Mouse (Mus musculus): ENCODE data around the gene Vdr. TPM values are rescaled to one million over a fixed set of nuclear protein-coding genes. Genes with fewer than 3 reads are reported as not detected.

Vdr gene
- polyA plus RNA-seq, 1 experiment, result 0.46 TPM

DNA sequence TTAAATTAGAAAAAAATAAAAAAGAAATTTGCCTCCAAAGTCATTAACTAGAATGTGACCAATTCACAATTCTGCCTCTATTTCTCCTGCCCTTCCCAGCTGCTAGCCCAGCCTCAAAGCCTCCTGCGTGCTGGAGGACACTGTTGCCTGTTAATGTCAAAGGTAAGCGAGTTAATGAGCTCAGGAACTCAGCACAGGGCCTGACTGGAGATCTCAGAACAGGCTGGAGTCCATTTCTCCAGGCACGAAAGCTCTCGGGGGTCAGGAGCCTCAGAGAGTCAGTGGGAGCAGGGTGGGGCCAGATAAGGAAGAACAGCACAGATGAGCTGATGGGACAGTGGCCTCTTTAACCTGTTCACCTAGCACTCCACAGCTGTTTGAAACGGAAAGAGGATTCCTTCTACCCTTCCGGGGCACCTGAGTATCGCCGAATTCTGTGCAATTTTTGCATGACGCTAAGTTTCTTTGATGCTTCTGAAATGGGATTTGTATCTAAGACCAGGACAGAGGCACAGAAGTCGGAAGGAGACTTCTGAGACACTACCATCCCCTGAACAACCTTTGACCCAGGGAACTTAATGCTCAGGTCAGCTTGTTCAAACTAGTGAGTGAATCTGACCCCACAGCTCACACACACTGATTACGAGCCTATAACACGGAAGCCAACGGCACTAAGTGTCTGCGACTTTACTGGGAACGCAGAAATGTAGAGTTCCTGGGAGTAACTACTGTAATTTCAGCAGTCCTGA is 7.0 kb downstream of the Vdr start:
- Histone ChIP-seq H3K27ac (ENCODE audit: insufficient read depth, low read length) (no peak overlapping the region), H3K4me3 (replicated peaks; ENCODE audit: insufficient read depth, low read depth, low read length) (no peak overlapping the region), H3K4me1 (ENCODE audit: control insufficient read depth, insufficient read depth, low read length) (peaks cover 13% of the 10 kb centered on the region), H3K27me3 (ENCODE audit: control insufficient read depth, insufficient read depth, low read length) (peaks cover 3% of the 10 kb centered on the region; the same call in 1 of the 2 replicates)
- WGBS, result 85% methylated on average over 15 of the region's 15 CpGs
- DNase-seq, result no peak
- TF ChIP-seq CTCF (IDR thresholded peaks at IDR 0.05; ENCODE audit: borderline replicate concordance, insufficient read depth, low read depth, low read length) (no peak), POLR2A (IDR thresholded peaks at IDR 0.05; ENCODE audit: borderline replicate concordance, insufficient read depth, low read length) (no peak)

DNA sequence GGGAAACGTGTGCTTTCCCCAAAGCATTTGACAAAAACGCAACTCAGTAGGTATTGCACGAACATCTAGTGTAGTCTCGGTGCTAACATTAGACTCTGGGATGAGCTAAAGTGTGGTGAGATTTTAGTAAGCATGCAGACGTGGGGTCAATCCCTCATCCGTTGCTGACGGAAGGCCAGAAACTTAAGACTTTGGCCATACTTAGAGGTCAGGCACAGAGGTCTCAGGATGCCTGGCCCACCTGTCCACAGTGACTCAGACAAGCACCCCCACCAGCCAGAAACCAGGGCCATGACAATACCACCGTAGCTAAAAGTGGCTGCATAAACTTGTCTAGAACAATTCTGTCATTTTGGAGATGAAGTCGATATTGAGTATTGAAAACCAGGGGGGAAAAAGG is 9.4 kb downstream of the Vdr start:
- Histone ChIP-seq H3K27me3 (ENCODE audit: control insufficient read depth, insufficient read depth, low read length) (no peaks in the 10 kb centered on the region), H3K27ac (ENCODE audit: insufficient read depth, low read length) (no peak overlapping the region), H3K4me3 (replicated peaks; ENCODE audit: insufficient read depth, low read depth, low read length) (no peak overlapping the region), H3K4me1 (ENCODE audit: control insufficient read depth, insufficient read depth, low read length) (peaks cover 5% of the 10 kb centered on the region)
- 88% methylated on average over 9 of the region's 9 CpGs for WGBS
- no peak for TF ChIP-seq POLR2A (IDR thresholded peaks at IDR 0.05; ENCODE audit: borderline replicate concordance, insufficient read depth, low read length)
- no peak for TF ChIP-seq CTCF (IDR thresholded peaks at IDR 0.05; ENCODE audit: borderline replicate concordance, insufficient read depth, low read depth, low read length)
- DNase-seq, result no peak

DNA sequence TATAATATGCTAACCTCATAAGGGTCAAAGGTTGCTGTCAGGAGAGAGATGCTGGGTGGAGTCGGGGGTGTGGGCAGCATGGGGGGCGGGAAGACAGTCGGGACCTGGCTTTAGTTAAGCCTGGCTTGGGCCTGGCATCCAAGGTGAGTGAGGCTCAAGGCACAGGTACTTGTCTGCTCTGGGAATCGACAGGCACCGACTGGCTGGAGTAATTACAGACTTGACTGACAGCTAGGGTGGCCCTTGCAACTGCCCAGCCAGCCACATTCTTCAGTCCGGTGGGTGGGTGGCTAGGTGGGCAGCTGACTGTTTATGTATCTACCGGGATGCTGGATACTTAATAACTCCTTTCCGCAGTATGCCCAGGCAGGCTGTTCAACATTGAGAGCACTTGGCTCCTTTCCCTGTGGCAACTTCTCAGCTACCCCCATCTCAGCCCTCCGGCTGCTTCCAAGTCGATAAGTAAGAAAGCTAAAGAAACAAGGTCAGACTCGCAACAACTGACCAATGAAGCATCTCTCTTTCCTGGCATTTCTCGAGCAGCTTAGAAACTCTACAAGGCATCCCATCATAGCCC is 10.0 kb downstream of the Vdr start:
- Histone ChIP-seq H3K4me1 (ENCODE audit: control insufficient read depth, insufficient read depth, low read length) (peaks cover 5% of the 10 kb centered on the region), H3K27ac (ENCODE audit: insufficient read depth, low read length) (no peak overlapping the region), H3K27me3 (ENCODE audit: control insufficient read depth, insufficient read depth, low read length) (no peaks in the 10 kb centered on the region), H3K4me3 (replicated peaks; ENCODE audit: insufficient read depth, low read depth, low read length) (no peak overlapping the region)
- DNase-seq, result no peak
- TF ChIP-seq POLR2A (IDR thresholded peaks at IDR 0.05; ENCODE audit: borderline replicate concordance, insufficient read depth, low read length) (no peak), CTCF (IDR thresholded peaks at IDR 0.05; ENCODE audit: borderline replicate concordance, insufficient read depth, low read depth, low read length) (no peak)
- WGBS, result 47% methylated on average over 12 of the region's 12 CpGs

DNA sequence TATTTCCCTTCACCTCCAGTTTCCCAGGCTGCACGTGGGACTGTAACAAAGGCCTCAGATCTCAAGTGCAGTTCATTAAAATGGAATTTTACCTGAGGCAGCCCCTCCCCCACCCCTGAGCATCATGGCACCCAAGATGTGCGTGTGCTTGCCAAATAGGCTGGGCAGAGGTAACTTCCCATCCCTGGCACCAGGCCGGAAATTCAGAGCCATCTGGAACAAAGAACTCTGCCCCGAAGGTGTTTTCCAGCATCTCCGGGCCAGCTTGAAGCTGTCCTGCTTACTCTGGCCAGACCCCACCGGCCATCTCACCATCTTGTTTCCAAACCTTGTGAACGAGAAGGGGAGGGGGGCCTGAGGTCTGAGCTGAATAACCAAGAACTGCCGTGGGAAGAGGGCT is 10.7 kb downstream of the Vdr start:
- WGBS, result 32% methylated on average over 8 of the region's 8 CpGs
- no peak overlapping the region for H3K4me3 ChIP-seq (replicated peaks; ENCODE audit: insufficient read depth, low read depth, low read length)

DNA sequence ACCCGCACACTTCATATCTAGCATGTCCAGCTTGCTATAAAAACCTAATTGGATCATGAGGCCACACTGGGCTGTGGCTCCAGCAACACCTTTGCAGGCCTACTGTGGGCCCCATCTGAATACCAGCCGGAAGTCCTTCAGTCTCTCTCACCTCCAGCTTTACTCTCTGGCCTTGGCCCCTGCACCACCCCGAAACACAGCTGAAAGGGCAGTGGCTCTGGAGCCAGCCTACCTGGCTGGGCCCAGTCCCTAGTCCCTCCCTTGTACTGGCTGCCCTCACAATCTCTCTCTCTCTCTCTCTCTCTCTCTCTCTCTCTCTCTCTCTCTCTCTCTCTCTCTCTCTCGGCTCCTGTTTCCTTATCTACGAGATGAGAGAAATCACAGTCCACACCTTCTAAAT is 11.6 kb downstream of the Vdr start:
- no peak for DNase-seq
- H3K27ac ChIP-seq (ENCODE audit: insufficient read depth, low read length), result no peak overlapping the region
- H3K27me3 ChIP-seq (ENCODE audit: control insufficient read depth, insufficient read depth, low read length), result no peaks in the 10 kb centered on the region
- H3K4me1 ChIP-seq (ENCODE audit: control insufficient read depth, insufficient read depth, low read length), result peaks cover 5% of the 10 kb centered on the region
- 90% methylated on average over 5 of the region's 5 CpGs for WGBS
- H3K4me3 ChIP-seq (replicated peaks; ENCODE audit: insufficient read depth, low read depth, low read length), result no peak overlapping the region
- TF ChIP-seq CTCF (IDR thresholded peaks at IDR 0.05; ENCODE audit: borderline replicate concordance, insufficient read depth, low read depth, low read length) (no peak), POLR2A (IDR thresholded peaks at IDR 0.05; ENCODE audit: borderline replicate concordance, insufficient read depth, low read length) (no peak)

More for the DNA sequence above, 10.7 kb downstream of the Vdr start:
- Histone ChIP-seq H3K27me3 (ENCODE audit: control insufficient read depth, insufficient read depth, low read length) (no peaks in the 10 kb centered on the region), H3K4me1 (ENCODE audit: control insufficient read depth, insufficient read depth, low read length) (peaks cover 5% of the 10 kb centered on the region), H3K27ac (ENCODE audit: insufficient read depth, low read length) (no peak overlapping the region)
- DNase-seq, result peak in 1 of 2 experiments; percentile 14
- TF ChIP-seq CTCF (IDR thresholded peaks at IDR 0.05; ENCODE audit: borderline replicate concordance, insufficient read depth, low read depth, low read length) (no peak), POLR2A (IDR thresholded peaks at IDR 0.05; ENCODE audit: borderline replicate concordance, insufficient read depth, low read length) (no peak)

DNA sequence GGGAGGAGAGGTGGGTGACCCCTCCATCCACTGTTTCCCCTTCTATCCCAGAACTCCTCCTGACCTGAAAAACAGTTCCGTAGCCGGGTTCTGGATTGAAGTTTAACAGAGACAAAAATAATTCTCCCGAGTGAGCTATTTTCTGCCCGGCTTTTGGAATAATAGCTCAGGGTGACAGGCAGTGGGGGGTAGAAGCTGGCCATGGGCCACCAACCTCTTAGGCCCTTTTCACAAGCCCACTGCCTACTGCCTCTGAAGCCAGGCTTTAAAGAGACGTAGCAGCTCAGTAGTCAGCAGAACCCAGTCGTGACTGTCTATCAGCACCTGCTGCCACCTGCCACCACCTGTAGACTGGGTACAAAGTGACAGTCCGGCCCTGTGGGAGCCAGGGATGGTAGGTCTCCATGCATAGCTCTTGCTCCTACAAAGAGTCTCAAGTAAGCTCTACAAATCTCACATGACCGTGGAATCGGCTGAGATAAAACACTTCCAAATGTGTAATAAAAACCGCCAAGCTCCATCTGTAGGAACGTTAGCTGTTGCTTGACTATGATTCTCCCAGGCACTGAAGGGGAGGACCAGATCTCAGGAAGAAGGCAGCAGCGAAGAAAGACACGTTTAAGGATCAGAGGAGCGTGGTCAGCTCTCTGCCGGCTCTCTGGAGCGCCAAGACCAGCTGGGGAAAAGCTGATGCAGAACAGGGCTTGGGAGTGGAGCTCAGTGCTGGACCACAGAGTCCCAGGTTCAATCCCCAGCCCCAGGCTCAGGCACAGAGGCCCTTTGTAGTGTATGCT is 13.4 kb downstream of the Vdr start:
- WGBS, result 56% methylated on average over 16 of the region's 16 CpGs
- DNase-seq, result no peak

DNA sequence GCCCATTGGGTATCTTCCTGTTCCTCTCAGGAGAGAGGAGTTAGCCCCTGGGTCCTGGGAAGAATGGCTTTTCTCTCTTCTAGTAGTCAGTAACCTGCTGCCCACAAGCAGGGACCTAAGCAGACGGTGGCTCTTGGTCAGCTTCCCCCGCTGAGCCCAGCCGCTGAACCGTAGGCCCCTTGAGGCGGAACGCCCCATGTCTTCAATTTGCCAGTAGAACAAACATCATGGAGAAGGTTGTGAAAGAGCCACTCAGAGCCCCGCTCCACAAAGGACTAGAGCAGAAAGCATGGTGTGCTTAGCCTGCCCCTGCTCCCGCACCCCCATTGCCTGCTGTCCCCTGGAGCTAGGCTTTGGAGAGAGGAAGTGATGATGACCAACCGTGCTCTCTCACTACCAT is 14.1 kb downstream of the Vdr start:
- no peak overlapping the region for H3K4me3 ChIP-seq (replicated peaks; ENCODE audit: insufficient read depth, low read depth, low read length)
- H3K27ac ChIP-seq (ENCODE audit: insufficient read depth, low read length), result no peak overlapping the region
- WGBS, result 61% methylated on average over 9 of the region's 9 CpGs
- no peaks in the 10 kb centered on the region for H3K27me3 ChIP-seq (ENCODE audit: control insufficient read depth, insufficient read depth, low read length)
- TF ChIP-seq POLR2A (IDR thresholded peaks at IDR 0.05; ENCODE audit: borderline replicate concordance, insufficient read depth, low read length), result no peak
- TF ChIP-seq CTCF (IDR thresholded peaks at IDR 0.05; ENCODE audit: borderline replicate concordance, insufficient read depth, low read depth, low read length), result no peak
- peaks cover 5% of the 10 kb centered on the region for H3K4me1 ChIP-seq (ENCODE audit: control insufficient read depth, insufficient read depth, low read length)
- DNase-seq, result no peak

More for the DNA sequence above, 13.4 kb downstream of the Vdr start:
- TF ChIP-seq POLR2A (IDR thresholded peaks at IDR 0.05; ENCODE audit: borderline replicate concordance, insufficient read depth, low read length), result no peak
- TF ChIP-seq CTCF (IDR thresholded peaks at IDR 0.05; ENCODE audit: borderline replicate concordance, insufficient read depth, low read depth, low read length), result no peak
- Histone ChIP-seq H3K27me3 (ENCODE audit: control insufficient read depth, insufficient read depth, low read length) (no peaks in the 10 kb centered on the region), H3K4me1 (ENCODE audit: control insufficient read depth, insufficient read depth, low read length) (peaks cover 5% of the 10 kb centered on the region), H3K4me3 (replicated peaks; ENCODE audit: insufficient read depth, low read depth, low read length) (no peak overlapping the region), H3K27ac (ENCODE audit: insufficient read depth, low read length) (no peak overlapping the region)

Measured in cerebellum, adult 2 months (tissue).